Mouse (Mus musculus): ENCODE results near the gene Stim2. TPM values are rescaled to one million over a fixed set of nuclear protein-coding genes. Genes with fewer than 3 reads are reported as not detected.

Stim2 gene
- polyA plus RNA-seq, 1 experiment from 2014 or later: 31.3 TPM

- Histone ChIP-seq H3K4me1 (no peaks in the 10 kb centered on the region), H3K9ac (replicated peaks) (no peak overlapping the region), H3K4me3 (replicated peaks) (no peak overlapping the region), H3K27ac (replicated peaks) (no peak overlapping the region), H3K36me3 (no peaks in the 10 kb centered on the region), H3K27me3 (replicated peaks) (no peaks in the 10 kb centered on the region), H3K4me2 (no peak overlapping the region), H3K9me3 (replicated peaks) (no peaks in the 10 kb centered on the region)
- WGBS: 82% methylated on average over 5 of the region's 5 CpGs
- ATAC-seq (ENCODE audit: low FRiP score): no peak
These were observed 149.9 kb downstream of the Stim2 start for GRCm38 (mm10) chr5:54148091-54148795.

- Histone ChIP-seq H3K4me1 (peaks cover 34% of the 10 kb centered on the region), H3K27ac (replicated peaks) (peak overlapping the region; percentile 65), H3K27me3 (replicated peaks) (no peaks in the 10 kb centered on the region), H3K4me3 (replicated peaks) (peak overlapping the region; percentile 32), H3K4me2 (peak overlapping the region; percentile 51), H3K9ac (replicated peaks) (0 out of 2 replicates have a peak overlapping the region, but pooled peaks have one; percentile 30), H3K36me3 (no peaks in the 10 kb centered on the region), H3K9me3 (replicated peaks) (no peaks in the 10 kb centered on the region)
- WGBS: 21% methylated on average over 13 of the region's 13 CpGs
- ATAC-seq (ENCODE audit: low FRiP score): peak; percentile 40
These were observed 156.4 kb downstream of the Stim2 start for GRCm38 (mm10) chr5:54154503-54155226.

- ATAC-seq (ENCODE audit: low FRiP score): peak; percentile 74
- Histone ChIP-seq H3K9me3 (replicated peaks) (no peaks in the 10 kb centered on the region), H3K9ac (replicated peaks) (0 out of 2 replicates have a peak overlapping the region, but pooled peaks have one; percentile 30), H3K27me3 (replicated peaks) (no peaks in the 10 kb centered on the region), H3K27ac (replicated peaks) (peak overlapping the region; percentile 65), H3K36me3 (no peaks in the 10 kb centered on the region), H3K4me2 (peak overlapping the region; percentile 51), H3K4me1 (peaks cover 38% of the 10 kb centered on the region), H3K4me3 (replicated peaks) (peak overlapping the region; percentile 32)
- WGBS: 26% methylated on average over 12 of the region's 12 CpGs
These were observed 157.0 kb downstream of the Stim2 start for GRCm38 (mm10) chr5:54155227-54155776.

- no peak overlapping the region for H3K4me3 ChIP-seq (replicated peaks)
- no peaks in the 10 kb centered on the region for H3K27me3 ChIP-seq (replicated peaks)
- no peaks in the 10 kb centered on the region for H3K9me3 ChIP-seq (replicated peaks)
- H3K9ac ChIP-seq (replicated peaks): no peak overlapping the region
- no peak for ATAC-seq (ENCODE audit: low FRiP score)
- 78% methylated on average over 4 of the region's 4 CpGs for WGBS
- no peak overlapping the region for H3K4me2 ChIP-seq
- H3K27ac ChIP-seq (replicated peaks): peak overlapping the region; percentile 65; the same call in 1 of the 2 replicates
- H3K4me1 ChIP-seq: peaks cover 38% of the 10 kb centered on the region
- no peaks in the 10 kb centered on the region for H3K36me3 ChIP-seq
These were observed 157.6 kb downstream of the Stim2 start for GRCm38 (mm10) chr5:54155916-54156315.

- no peak overlapping the region for H3K4me3 ChIP-seq (replicated peaks)
- 80% methylated on average over 11 of the region's 11 CpGs for WGBS
- H3K27me3 ChIP-seq (replicated peaks): 0 out of 2 replicates have a peak, but pooled peaks cover 2% of the 10 kb centered on the region
- no peaks in the 10 kb centered on the region for H3K36me3 ChIP-seq
- no peak overlapping the region for H3K27ac ChIP-seq (replicated peaks)
- no peak for ATAC-seq (ENCODE audit: low FRiP score)
- no peak overlapping the region for H3K4me2 ChIP-seq
- no peaks in the 10 kb centered on the region for H3K9me3 ChIP-seq (replicated peaks)
- H3K9ac ChIP-seq (replicated peaks): no peak overlapping the region
- peaks cover 38% of the 10 kb centered on the region for H3K4me1 ChIP-seq
These were observed 158.7 kb downstream of the Stim2 start for GRCm38 (mm10) chr5:54156944-54157527.

- 0 out of 2 replicates have a peak, but pooled peaks cover 2% of the 10 kb centered on the region for H3K27me3 ChIP-seq (replicated peaks)
- H3K4me1 ChIP-seq: peaks cover 39% of the 10 kb centered on the region
- H3K27ac ChIP-seq (replicated peaks): no peak overlapping the region
- H3K9ac ChIP-seq (replicated peaks): no peak overlapping the region
- no peaks in the 10 kb centered on the region for H3K36me3 ChIP-seq
- no peaks in the 10 kb centered on the region for H3K9me3 ChIP-seq (replicated peaks)
- H3K4me3 ChIP-seq (replicated peaks): no peak overlapping the region
- 18% methylated on average over 9 of the region's 9 CpGs for WGBS
- no peak overlapping the region for H3K4me2 ChIP-seq
- peak; percentile 15; the same call in 1 of the 2 replicates for ATAC-seq (ENCODE audit: low FRiP score)
These were observed 159.9 kb downstream of the Stim2 start for GRCm38 (mm10) chr5:54158230-54158629.

- Histone ChIP-seq H3K9ac (replicated peaks) (peak overlapping the region; percentile 26; the same call in 1 of the 2 replicates), H3K27me3 (replicated peaks) (0 out of 2 replicates have a peak, but pooled peaks cover 2% of the 10 kb centered on the region), H3K4me3 (replicated peaks) (no peak overlapping the region), H3K36me3 (no peaks in the 10 kb centered on the region), H3K9me3 (replicated peaks) (no peaks in the 10 kb centered on the region), H3K27ac (replicated peaks) (peak overlapping the region; percentile 54), H3K4me1 (peaks cover 46% of the 10 kb centered on the region), H3K4me2 (peak overlapping the region; percentile 34)
- ATAC-seq (ENCODE audit: low FRiP score): no peak
- 7% methylated on average over 6 of the region's 6 CpGs for WGBS
These were observed 161.0 kb downstream of the Stim2 start for GRCm38 (mm10) chr5:54159156-54159793.

- Histone ChIP-seq H3K27ac (replicated peaks) (no peak overlapping the region), H3K9ac (replicated peaks) (no peak overlapping the region), H3K4me3 (replicated peaks) (no peak overlapping the region), H3K9me3 (replicated peaks) (no peaks in the 10 kb centered on the region), H3K36me3 (no peaks in the 10 kb centered on the region), H3K4me2 (no peak overlapping the region), H3K4me1 (peaks cover 41% of the 10 kb centered on the region), H3K27me3 (replicated peaks) (0 out of 2 replicates have a peak, but pooled peaks cover 2% of the 10 kb centered on the region)
- WGBS: 85% methylated on average over 4 of the region's 4 CpGs
- no peak for ATAC-seq (ENCODE audit: low FRiP score)
These were observed 162.3 kb downstream of the Stim2 start for GRCm38 (mm10) chr5:54160561-54160960.

- peaks cover 20% of the 10 kb centered on the region for H3K4me1 ChIP-seq
- 69% methylated on average over 4 of the region's 4 CpGs for WGBS
- 0 out of 2 replicates have a peak, but pooled peaks cover 2% of the 10 kb centered on the region for H3K27me3 ChIP-seq (replicated peaks)
- H3K9ac ChIP-seq (replicated peaks): no peak overlapping the region
- H3K36me3 ChIP-seq: no peaks in the 10 kb centered on the region
- H3K9me3 ChIP-seq (replicated peaks): no peaks in the 10 kb centered on the region
- no peak overlapping the region for H3K4me2 ChIP-seq
- ATAC-seq (ENCODE audit: low FRiP score): no peak
- no peak overlapping the region for H3K27ac ChIP-seq (replicated peaks)
- no peak overlapping the region for H3K4me3 ChIP-seq (replicated peaks)
These were observed 165.6 kb downstream of the Stim2 start for GRCm38 (mm10) chr5:54163890-54164289.
